Mouse (Mus musculus) cortical plate, adult 2 months (tissue): ENCODE measurements around the gene Xbp1. TPM values are rescaled to one million over a fixed set of nuclear protein-coding genes. Genes with fewer than 3 reads are reported as not detected.
"Not testable (repeated sequence)": the region's sequence is repeated elsewhere in the genome, so short reads cannot be mapped to it uniquely, and the experiment has no call there.

Source experiments
- H3K27ac ChIP-seq: fragments of 200-500 bp; 2 replicates; pipeline ENCODE4 v1.5.1; 2012; ENCODE audit warnings: low read length, control low read depth, inconsistent platforms; ENCODE audit not compliant: insufficient read depth
- H3K4me1 ChIP-seq: fragments of 200-500 bp; 2 replicates; pipeline ENCODE4 v1.6.1; 2011; ENCODE audit warnings: low read length; ENCODE audit not compliant: control insufficient read depth, insufficient read depth
- H3K4me3 ChIP-seq: fragments of 200-500 bp; 2 replicates; pipeline ENCODE4 v1.5.1; 2011; ENCODE audit warnings: mild to moderate bottlenecking, low read length, control low read depth; ENCODE audit not compliant: insufficient read depth
- CTCF ChIP-seq: fragments of 200-500 bp; IDR thresholded peaks from 2 replicates; pipeline ENCODE4 v1.5.1; 2011; ENCODE audit warnings: mild to moderate bottlenecking, control low read depth, low read length; ENCODE audit not compliant: insufficient read depth; ENCODE audit errors: extremely low read depth
- POLR2A ChIP-seq: fragments of 200-500 bp; IDR thresholded peaks from 2 replicates; pipeline ENCODE4 v1.6.1; 2011; ENCODE audit warnings: mild to moderate bottlenecking, low read length, control low read depth; ENCODE audit not compliant: insufficient read depth; ENCODE audit errors: extremely low read depth
- polyA plus RNA-seq: library from polyadenylated mRNA; depleted of rRNA; stranded (reverse); fragments of >200 nt; gene quantifications from 2 replicates; pipeline ENCODE4 v1.2.3, GENCODE M21; 2012

Gene Xbp1
- polyA plus RNA-seq, 1 experiment = 72.8 TPM

DNA sequence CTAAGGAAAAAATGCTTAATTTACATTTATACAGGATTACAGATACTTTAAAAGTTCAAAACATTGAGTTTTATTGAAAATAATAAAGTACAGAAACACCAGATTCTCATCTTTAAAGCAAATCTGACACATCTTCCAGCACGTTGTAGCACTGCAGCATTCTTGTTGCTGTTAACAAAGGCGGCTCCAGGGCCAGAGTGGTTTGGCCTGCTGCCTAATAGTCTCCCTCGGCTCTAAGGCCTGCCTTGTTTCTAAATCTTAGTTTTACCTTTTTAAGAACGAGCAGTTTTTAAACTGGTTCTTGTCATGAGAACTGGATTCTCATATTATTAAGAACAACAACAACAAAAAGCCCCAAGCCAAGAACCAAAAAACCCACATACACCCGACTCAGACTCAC is 8.4 kb downstream of the Xbp1 start:
- H3K4me1 ChIP-seq = peaks cover under 1% of the 10 kb centered on the region

DNA sequence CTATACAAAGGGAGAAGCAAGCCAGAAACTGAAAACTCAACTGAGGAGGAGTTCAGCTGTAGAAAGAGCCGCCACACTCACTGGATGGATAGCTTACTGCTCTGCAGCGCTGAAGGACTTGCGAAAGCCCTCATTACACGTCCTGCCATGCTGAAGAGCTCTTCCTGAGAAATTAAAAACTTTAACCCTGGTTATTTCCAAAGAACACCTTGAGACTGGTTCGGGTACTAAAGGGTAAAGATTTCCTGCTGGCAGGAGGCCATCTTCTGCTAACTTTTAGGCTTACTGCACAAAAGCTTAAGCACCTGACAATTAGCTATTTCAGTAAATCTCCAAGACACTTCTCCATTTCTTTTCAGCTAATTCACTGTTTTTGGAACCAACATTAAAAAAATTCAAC is 9.7 kb downstream of the Xbp1 start:
- Histone ChIP-seq H3K4me1 (no peaks in the 10 kb centered on the region), H3K4me3 (no peak overlapping the region), H3K27ac (no peak overlapping the region)
- no peak for TF ChIP-seq CTCF

More for the DNA sequence above, 8.4 kb downstream of the Xbp1 start:
- H3K4me3 ChIP-seq = no peak overlapping the region
- no peak overlapping the region for H3K27ac ChIP-seq
- TF ChIP-seq CTCF (no peak), POLR2A (no peak)

DNA sequence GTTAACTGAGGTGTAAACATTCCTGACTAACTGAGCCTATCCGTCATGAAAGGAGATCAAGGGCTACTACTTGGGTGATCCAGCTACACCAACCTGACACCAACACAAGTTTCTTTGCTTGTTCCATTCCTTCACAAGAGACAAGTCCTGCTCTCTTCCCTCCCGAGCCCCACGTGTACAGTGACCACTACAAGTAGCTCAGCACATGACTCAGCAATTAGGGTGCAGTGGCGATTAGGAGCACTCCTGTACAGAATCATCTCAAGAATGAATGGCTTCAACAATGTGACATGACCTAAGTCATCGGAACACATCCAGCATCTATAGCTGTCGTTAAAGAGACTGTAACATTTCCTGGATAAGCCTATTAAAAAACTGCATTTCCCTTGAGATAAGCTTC is 10.3 kb downstream of the Xbp1 start:
- H3K4me3 ChIP-seq = no peak overlapping the region
- TF ChIP-seq POLR2A = no peak
- TF ChIP-seq CTCF = no peak
- no peak overlapping the region for H3K27ac ChIP-seq
- H3K4me1 ChIP-seq = no peaks in the 10 kb centered on the region

DNA sequence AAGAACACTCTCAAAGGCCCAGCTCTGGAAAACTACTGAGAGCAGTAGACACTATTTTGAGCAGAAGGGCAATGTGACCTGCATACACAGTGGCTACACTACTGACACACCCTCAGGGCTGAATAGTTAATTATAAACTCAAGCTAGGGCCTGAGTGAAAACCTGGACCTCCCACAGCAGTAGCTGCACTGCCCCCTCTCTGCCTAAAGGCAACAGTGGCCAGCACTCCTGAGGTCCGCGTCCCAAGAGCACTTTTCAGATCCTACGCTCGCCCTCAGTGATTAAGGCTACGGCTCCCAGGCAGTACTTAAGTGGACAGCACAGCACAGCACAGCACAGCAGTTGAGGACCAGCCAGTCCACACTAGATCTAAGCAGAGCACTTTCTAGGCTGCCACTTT is 12.6 kb downstream of the Xbp1 start:
- TF ChIP-seq POLR2A (no peak), CTCF (no peak)
- H3K27ac ChIP-seq = no peak overlapping the region
- H3K4me1 ChIP-seq = no peaks in the 10 kb centered on the region
- no peak overlapping the region for H3K4me3 ChIP-seq

DNA sequence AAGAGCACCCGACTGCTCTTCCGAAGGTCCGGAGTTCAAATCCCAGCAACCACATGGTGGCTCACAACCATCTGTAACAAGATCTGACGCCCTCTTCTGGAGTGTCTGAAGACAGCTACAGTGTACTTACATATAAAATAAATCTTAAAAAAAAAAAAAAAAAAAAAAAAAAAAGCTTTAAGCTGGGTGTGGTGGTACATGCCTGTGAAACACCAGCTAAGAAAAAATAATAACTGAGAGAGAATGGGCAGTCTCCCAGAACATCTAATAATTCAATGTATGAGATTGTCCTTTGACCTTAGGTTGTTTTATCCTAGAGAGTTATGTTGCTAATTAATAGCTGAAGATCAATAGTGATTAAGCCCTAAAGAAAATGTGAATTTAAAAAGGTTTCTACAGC is 17.0 kb downstream of the Xbp1 start:
- H3K4me1 ChIP-seq, H3K27ac ChIP-seq, H3K4me3 ChIP-seq: not testable (repeated sequence)

DNA sequence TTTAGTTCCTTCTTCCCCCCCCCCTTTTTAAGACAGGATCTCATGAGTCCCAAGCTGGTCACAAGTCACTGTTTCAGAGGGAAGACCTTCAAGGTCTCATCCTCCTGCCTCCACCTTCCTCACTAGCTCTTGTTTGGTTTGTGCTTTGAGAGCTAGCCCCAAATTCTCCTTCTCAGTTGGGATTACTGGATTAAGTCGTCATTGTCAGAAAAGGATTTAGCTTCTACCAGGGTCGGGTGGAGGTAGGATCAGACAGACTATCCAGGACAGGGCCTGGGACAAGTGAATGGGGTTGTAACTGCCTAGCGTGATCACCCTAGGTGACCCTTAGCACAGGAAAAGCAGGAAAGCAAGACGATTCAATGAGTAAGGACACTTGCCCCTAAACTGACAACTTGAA is 19.9 kb downstream of the Xbp1 start:
- H3K4me1 ChIP-seq = peaks cover 3% of the 10 kb centered on the region; the same call in 1 of the 2 replicates
- TF ChIP-seq CTCF (no peak), POLR2A (no peak)
- no peak overlapping the region for H3K4me3 ChIP-seq
- H3K27ac ChIP-seq = no peak overlapping the region

DNA sequence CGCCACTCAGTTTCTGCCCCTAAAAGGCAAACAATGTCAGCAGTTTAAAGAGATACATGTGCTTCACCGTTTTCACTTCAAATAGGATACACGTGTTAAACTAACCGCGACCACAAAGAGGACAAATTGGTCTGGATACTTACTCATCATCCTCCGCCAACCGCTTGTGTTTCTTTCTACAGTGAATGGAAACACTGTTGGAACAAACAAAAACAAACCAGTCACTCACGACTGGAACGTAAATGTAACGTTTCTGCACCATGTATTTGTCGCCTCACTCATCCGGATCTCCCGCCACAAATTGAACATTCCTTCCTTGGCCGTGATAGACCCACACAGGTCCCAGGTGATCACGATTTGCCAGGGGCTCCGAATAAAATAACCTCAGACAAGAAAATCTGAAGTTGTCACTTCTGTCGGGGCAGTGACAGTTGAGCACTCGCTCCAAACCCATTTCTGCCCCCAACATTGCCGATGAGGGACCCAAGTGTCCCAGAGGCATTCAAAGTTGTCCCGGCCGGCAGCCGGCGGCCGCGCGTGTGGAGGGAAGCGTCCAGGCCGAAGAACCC is 20.9 kb downstream of the Xbp1 start:
- H3K4me3 ChIP-seq = peak overlapping the region; percentile 39
- H3K27ac ChIP-seq = no peak overlapping the region
- no peak for TF ChIP-seq CTCF
- no peak for TF ChIP-seq POLR2A
- peaks cover 3% of the 10 kb centered on the region; the same call in 1 of the 2 replicates for H3K4me1 ChIP-seq

DNA sequence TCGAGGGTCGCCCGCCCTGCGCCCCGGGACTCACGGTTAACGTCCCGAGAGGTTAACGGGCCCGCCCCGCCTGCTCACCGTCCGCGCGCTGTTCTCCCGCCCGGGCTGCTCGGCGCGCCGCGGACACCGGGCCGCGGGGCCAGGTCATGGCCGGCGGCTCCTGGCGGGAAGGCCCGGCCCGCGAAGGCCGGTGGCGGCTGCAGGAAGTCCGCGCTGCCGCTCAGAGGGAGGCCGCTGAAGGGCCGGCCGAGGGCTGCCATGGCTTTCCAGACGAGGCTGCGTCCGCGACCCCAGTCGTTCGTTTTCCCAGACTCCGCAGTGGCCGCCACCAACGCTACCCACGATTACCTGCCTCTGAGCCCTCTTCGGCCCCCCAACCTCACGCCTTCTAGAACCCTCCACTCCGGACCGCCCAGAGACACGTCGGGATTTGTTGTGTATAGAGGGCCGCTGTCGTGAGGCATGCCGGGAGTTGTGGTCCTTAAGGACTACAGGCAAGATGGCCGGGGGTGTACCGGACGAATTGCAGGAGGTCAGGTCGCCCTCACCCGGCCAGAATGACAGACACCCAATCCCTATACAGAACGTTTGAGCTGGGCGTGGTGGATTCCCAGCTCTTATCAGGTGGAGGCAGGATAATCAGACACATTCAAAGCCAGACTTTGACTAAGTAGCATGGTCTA is 21.5 kb downstream of the Xbp1 start, which contains the start of gene Ccdc117:
Gene Ccdc117 (minus strand): TSS at position 389 of the 683 bp plus-strand sequence.
- H3K27ac ChIP-seq = no peak within 1 kb of the TSS
- peak; percentile 77 for TF ChIP-seq POLR2A
- TF ChIP-seq CTCF = no peak
- H3K4me3 ChIP-seq = peak within 1 kb of the TSS; percentile 39
- H3K4me1 ChIP-seq = peaks cover 3% of the 10 kb centered on the region; the same call in 1 of the 2 replicates

DNA sequence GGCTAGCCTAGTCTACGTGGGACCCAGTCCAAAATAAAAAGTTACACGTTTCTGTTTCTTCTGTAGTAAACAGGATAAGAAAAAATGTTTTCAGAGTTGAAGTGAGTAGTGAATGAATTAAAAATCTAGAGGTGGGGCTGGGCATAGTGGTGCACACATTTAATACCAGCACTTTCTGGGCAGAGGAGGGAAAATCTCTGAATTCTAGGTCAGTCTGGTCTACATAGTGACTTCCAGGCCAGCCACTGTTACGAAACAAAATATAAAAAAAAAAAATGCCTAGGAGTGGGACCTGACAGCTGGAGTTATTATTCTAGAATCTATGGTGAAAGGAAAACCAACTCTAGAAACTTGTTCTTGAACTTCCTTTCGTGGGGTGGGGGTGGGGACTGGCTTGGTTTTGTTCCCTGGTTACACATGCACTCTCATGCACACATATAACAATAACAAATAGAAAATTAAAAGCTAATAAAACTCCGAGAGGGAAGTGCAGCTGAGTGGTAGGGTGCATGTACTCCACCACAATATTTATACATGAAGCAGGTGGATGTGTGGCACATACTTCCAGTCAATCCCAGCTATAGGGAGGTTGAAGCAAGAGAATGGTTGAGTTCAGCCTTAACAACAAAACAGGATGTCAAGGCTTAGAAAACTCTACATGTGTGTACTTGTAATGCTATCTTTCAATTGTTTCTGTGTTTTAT is 22.2 kb downstream of the Xbp1 start:
- Histone ChIP-seq H3K4me3 (peak overlapping the region; percentile 39), H3K27ac (no peak overlapping the region), H3K4me1 (peaks cover 3% of the 10 kb centered on the region; the same call in 1 of the 2 replicates)
- TF ChIP-seq POLR2A = no peak
- no peak for TF ChIP-seq CTCF

DNA sequence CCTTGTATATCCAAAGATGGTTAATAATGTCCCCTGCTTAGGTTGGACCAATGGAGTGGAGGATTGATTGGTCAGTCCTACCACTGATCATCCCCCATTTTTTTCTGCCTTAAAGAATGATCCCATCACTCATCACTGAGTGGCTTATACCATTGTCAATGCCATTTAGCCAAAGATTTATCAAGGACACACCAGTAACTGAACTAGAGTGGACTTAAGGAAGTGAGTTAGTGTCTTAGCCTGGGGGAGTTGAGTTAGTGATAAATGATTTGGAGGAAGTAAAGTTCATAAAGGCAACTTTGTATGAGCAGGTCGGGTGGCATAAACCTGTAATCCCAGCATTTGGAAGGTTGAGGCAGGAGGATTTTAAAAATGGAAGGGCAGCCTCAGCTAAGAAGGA is 22.8 kb downstream of the Xbp1 start:
- Histone ChIP-seq H3K4me3 (no peak overlapping the region), H3K4me1 (peaks cover 3% of the 10 kb centered on the region; the same call in 1 of the 2 replicates), H3K27ac (no peak overlapping the region)
- no peak for TF ChIP-seq CTCF
- no peak for TF ChIP-seq POLR2A

DNA sequence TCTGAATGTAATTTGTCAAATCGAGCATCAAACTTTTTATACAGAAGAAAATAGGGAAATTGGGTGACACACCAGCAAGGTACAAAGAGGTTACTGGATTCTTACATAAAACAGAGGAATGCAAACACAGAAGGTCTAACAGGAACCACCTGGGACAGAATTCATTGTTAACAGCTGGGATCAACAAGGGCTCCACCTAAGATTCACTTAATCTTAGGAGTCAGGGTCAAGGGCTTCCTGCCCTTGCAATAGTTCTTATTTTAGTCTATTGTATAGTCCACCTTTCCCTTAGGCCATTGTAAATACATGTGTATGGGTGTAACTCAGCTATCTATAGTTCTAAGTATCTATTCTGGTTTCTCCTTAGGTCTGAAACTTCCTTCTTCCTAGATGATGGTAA is 24.2 kb downstream of the Xbp1 start:
- not testable (repeated sequence) for H3K4me3 ChIP-seq, H3K27ac ChIP-seq, H3K4me1 ChIP-seq
